Mouse (Mus musculus): ENCODE data around the gene Krcc1.

The Krcc1 gene

GRCm38 (mm10) chr6:71332236-71332965 lies 60.9 kb downstream of the Krcc1 start:
- DNase-seq (ENCODE audit: low spot score in 2 of 2): no peak

GRCm38 (mm10) chr6:71333031-71333430 lies 61.6 kb downstream of the Krcc1 start:
- DNase-seq (ENCODE audit: low spot score in 2 of 2): no peak

GRCm38 (mm10) chr6:71333578-71334273 lies 62.2 kb downstream of the Krcc1 start:
- no peak for DNase-seq (ENCODE audit: low spot score in 2 of 2)

Measured in frontal cortex, postnatal 10 days (tissue).